Mouse (Mus musculus) CH12.LX (cell line): ENCODE results near the gene Gm45213. TPM values are rescaled to one million over a fixed set of nuclear protein-coding genes. Genes with fewer than 3 reads are reported as not detected.

Source experiments
- DNase-seq: peaks from one replicate; pipeline ENCODE4 v3.0.0-alpha.2; 2013; ENCODE audit errors: extremely low read depth
- H3K27ac ChIP-seq: 2 replicates; pipeline ENCODE4 v1.5.1; 2012; ENCODE audit warnings: low read depth, mild to moderate bottlenecking, control low read depth, moderate library complexity; ENCODE audit not compliant: insufficient read depth
- H3K27me3 ChIP-seq: replicated peaks from 2 replicates; pipeline ENCODE3; 2012; ENCODE audit warnings: inconsistent platforms
- H3K36me3 ChIP-seq, 2 experiments: replicated peaks in 1 of 2; 2 replicates each; pipeline versions ENCODE3 to v1.6.1; 2012; ENCODE audit warnings: inconsistent platforms in 1 of 2, low read length in 1 of 2, mild to moderate bottlenecking in 1 of 2, mixed read lengths in 1 of 2, moderate library complexity in 1 of 2; ENCODE audit not compliant: control insufficient read depth in 1 of 2, insufficient read depth in 1 of 2
- H3K4me1 ChIP-seq, 2 experiments: 2 replicates each; pipeline ENCODE4 v1.6.1; 2012; ENCODE audit warnings: inconsistent platforms in 1 of 2, moderate library complexity in 1 of 2; ENCODE audit not compliant: insufficient read depth in 2 of 2, control insufficient read depth in 1 of 2
- H3K4me2 ChIP-seq: 2 replicates; pipeline ENCODE4 v1.6.1; 2012; ENCODE audit warnings: low read depth, mild to moderate bottlenecking, control low read depth; ENCODE audit not compliant: poor library complexity, insufficient read depth, severe bottlenecking
- H3K4me3 ChIP-seq, 3 experiments: fragments of 150-350 bp in 1 of 3; sonication (generic) in 1 of 3; replicated peaks in 1 of 3; 2 replicates each; pipeline versions ENCODE3 to v1.5.1; 2011 to 2012; ENCODE audit warnings: low read depth in 2 of 3, low read length in 2 of 3, mild to moderate bottlenecking in 2 of 3, moderate library complexity in 2 of 3, control low read depth in 1 of 3, improper control_type of control experiment in 1 of 3, inconsistent platforms in 1 of 3, mixed read lengths in 1 of 3; ENCODE audit not compliant: poor library complexity in 1 of 3
- H3K79me2 ChIP-seq: replicated peaks from 2 replicates; pipeline ENCODE4 v1.6.1; 2012; ENCODE audit warnings: mild to moderate bottlenecking, moderate library complexity; ENCODE audit not compliant: control insufficient read depth, poor library complexity, insufficient read depth, severe bottlenecking; ENCODE audit errors: extremely low read depth
- H3K9ac ChIP-seq: 2 replicates; pipeline ENCODE4 v1.6.1; 2012; ENCODE audit warnings: low read depth, mild to moderate bottlenecking, control low read depth, moderate library complexity; ENCODE audit not compliant: insufficient read depth
- H3K9me3 ChIP-seq: replicated peaks from 2 replicates; pipeline ENCODE3; 2012; ENCODE audit warnings: low read length, inconsistent platforms, mixed read lengths
- CHD1 ChIP-seq: IDR thresholded peaks from 2 replicates; pipeline ENCODE4 v1.6.1; 2012; ENCODE audit warnings: low read depth, low read length, improper control_type of control experiment, inconsistent platforms
- CTCF ChIP-seq, 2 experiments: IDR thresholded peaks in 1 of 2; conservative IDR thresholded peaks in 1 of 2; 2 replicates each; pipeline ENCODE4 v1.5.1; 2011 to 2012; ENCODE audit warnings: low read depth in 2 of 2, low read length in 2 of 2, improper control_type of control experiment in 1 of 2, inconsistent platforms in 1 of 2, mild to moderate bottlenecking in 1 of 2, moderate library complexity in 1 of 2
- E2F4 ChIP-seq: IDR thresholded peaks from 2 replicates; pipeline ENCODE4 v1.6.1; 2011; ENCODE audit warnings: low read depth, low read length, improper control_type of control experiment; ENCODE audit not compliant: insufficient replicate concordance
- HCFC1 ChIP-seq: IDR thresholded peaks from 2 replicates; pipeline ENCODE4 v1.6.1; 2012; ENCODE audit warnings: low read depth, mild to moderate bottlenecking, inconsistent platforms, low read length, improper control_type of control experiment
- IRF4 ChIP-seq: IDR thresholded peaks from 2 replicates; pipeline ENCODE4 v1.6.1; 2014; ENCODE audit warnings: low read depth, mild to moderate bottlenecking, inconsistent platforms, low read length, improper control_type of control experiment
- JUND ChIP-seq: conservative IDR thresholded peaks from 2 replicates; pipeline ENCODE4 v1.6.1; 2011; ENCODE audit warnings: low read depth, low read length, improper control_type of control experiment
- KAT2A ChIP-seq: IDR thresholded peaks from 2 replicates; pipeline ENCODE4 v1.6.1; 2012; ENCODE audit warnings: low read length, improper control_type of control experiment, inconsistent platforms; ENCODE audit not compliant: insufficient replicate concordance
- MAFK ChIP-seq: IDR thresholded peaks from 2 replicates; pipeline ENCODE4 v1.6.1; 2011; ENCODE audit warnings: low read length, improper control_type of control experiment; ENCODE audit not compliant: insufficient replicate concordance
- MAX ChIP-seq: IDR thresholded peaks from 2 replicates; pipeline ENCODE4 v1.6.1; 2011; ENCODE audit warnings: low read length, improper control_type of control experiment
- MEF2A ChIP-seq: IDR thresholded peaks from 2 replicates; pipeline ENCODE4 v1.6.1; 2014; ENCODE audit warnings: low read depth, mild to moderate bottlenecking, inconsistent platforms, low read length, improper control_type of control experiment, borderline replicate concordance
- MXI1 ChIP-seq: IDR thresholded peaks from 2 replicates; pipeline ENCODE4 v1.6.1; 2011; ENCODE audit warnings: mild to moderate bottlenecking, low read depth, low read length, improper control_type of control experiment
- NRF1 ChIP-seq: IDR thresholded peaks from 2 replicates; pipeline ENCODE4 v1.6.1; 2014; ENCODE audit warnings: low read depth, mild to moderate bottlenecking, inconsistent platforms, low read length, improper control_type of control experiment, moderate library complexity
- POLR2A ChIP-seq: IDR thresholded peaks from 2 replicates; pipeline ENCODE4 v1.6.1; 2011; ENCODE audit warnings: low read depth, mild to moderate bottlenecking, improper control_type of control experiment, low read length
- POLR2AphosphoS2 ChIP-seq: IDR thresholded peaks from 2 replicates; pipeline ENCODE4 v1.6.1; 2011; ENCODE audit warnings: low read depth, low read length, improper control_type of control experiment
- RAD21 ChIP-seq: IDR thresholded peaks from 2 replicates; pipeline ENCODE4 v1.6.1; 2011; ENCODE audit warnings: low read depth, mild to moderate bottlenecking, low read length, improper control_type of control experiment, moderate library complexity
- RCOR1 ChIP-seq: conservative IDR thresholded peaks from 2 replicates; pipeline ENCODE4 v1.6.1; 2012; ENCODE audit warnings: low read depth, mild to moderate bottlenecking, inconsistent platforms, low read length, improper control_type of control experiment
- SIN3A ChIP-seq: IDR thresholded peaks from 2 replicates; pipeline ENCODE4 v1.6.1; 2012; ENCODE audit warnings: low read length, improper control_type of control experiment, inconsistent platforms
- SMC3 ChIP-seq: IDR thresholded peaks from 2 replicates; pipeline ENCODE4 v1.6.1; 2011; ENCODE audit warnings: low read depth, low read length, improper control_type of control experiment
- TCF12 ChIP-seq: IDR thresholded peaks from 2 replicates; pipeline ENCODE4 v1.6.1; 2014; ENCODE audit warnings: low read depth, mild to moderate bottlenecking, inconsistent platforms, low read length, improper control_type of control experiment
- UBTF ChIP-seq: IDR thresholded peaks from 2 replicates; pipeline ENCODE4 v1.6.1; 2012; ENCODE audit warnings: low read depth, mild to moderate bottlenecking, inconsistent platforms, low read length, improper control_type of control experiment, moderate library complexity
- USF1 ChIP-seq: IDR thresholded peaks from 2 replicates; pipeline ENCODE4 v1.6.1; 2014; ENCODE audit warnings: low read depth, mild to moderate bottlenecking, inconsistent platforms, low read length, improper control_type of control experiment
- ZC3H11A ChIP-seq: IDR thresholded peaks from 2 replicates; pipeline ENCODE4 v1.6.1; 2012; ENCODE audit warnings: low read depth, mild to moderate bottlenecking, inconsistent platforms, low read length, improper control_type of control experiment
- ZKSCAN1 ChIP-seq: IDR thresholded peaks from 2 replicates; pipeline ENCODE4 v1.6.1; 2012; ENCODE audit warnings: low read depth, inconsistent platforms, low read length, improper control_type of control experiment, borderline replicate concordance
- ZMIZ1 ChIP-seq: IDR thresholded peaks from 2 replicates; pipeline ENCODE4 v1.6.1; 2012; ENCODE audit warnings: low read depth, mild to moderate bottlenecking, inconsistent platforms, low read length, improper control_type of control experiment
- ZNF384 ChIP-seq: IDR thresholded peaks from 2 replicates; pipeline ENCODE4 v1.6.1; 2012; ENCODE audit warnings: low read depth, low read length, improper control_type of control experiment, inconsistent platforms
- dilution Hi-C: fragments of 300-500 bp; cut with MboI; formaldehyde crosslinking; loops from 2 replicates; pipeline ENCODE4 v1.14.3; 2020; ENCODE audit warnings: low sequenced_read_pairs; ENCODE audit not compliant: extremely low pct_unique_long_range_greater_than_20kb, extremely low pct_ligation_motif_present
- in situ Hi-C: fragments of 300-500 bp; cut with MboI; formaldehyde crosslinking; loops from 3 replicates; pipeline ENCODE4 v1.14.3; 2019; ENCODE audit warnings: low sequenced_read_pairs, low pct_ligation_motif_present, low pct_unique_long_range_greater_than_20kb, mixed read lengths
- polyA plus RNA-seq: library from polyadenylated mRNA; unstranded; fragments of >175 nt; gene quantifications from 2 replicates; pipeline ENCODE4 v1.2.1, GENCODE M21; 2012; ENCODE audit warnings: low read depth; ENCODE audit not compliant: insufficient read length
- total RNA-seq, 2 experiments: library from RNA; depleted of rRNA; stranded (reverse); fragments of 300-350 nt in 1 of 2; fragments of >200 nt in 1 of 2; gene quantifications; 2 replicates each; pipeline ENCODE4 v1.2.3; 2012 to 2014

The Gm45213 gene
- total and polyA plus RNA-seq, 3 experiments, result not detected

- Histone ChIP-seq H3K36me3 (peaks cover 0 to 13% of the 10 kb centered on the region in 2 experiments), H3K9me3 (no peaks in the 10 kb centered on the region), H3K27ac (no peak overlapping the region), H3K4me3 (no peak overlapping the region), H3K9ac (no peak overlapping the region), H3K4me2 (no peak overlapping the region), H3K4me1 (no peaks in the 10 kb centered on the region), H3K79me2 (no peaks in the 10 kb centered on the region), H3K27me3 (no peaks in the 10 kb centered on the region)
- in situ Hi-C loops (loop anchor here (25.0 kb wide), 1 partner anchor 563 kb away; no protein-coding TSS in a partner anchor), dilution Hi-C loops (no loop called here)
- TF ChIP-seq RCOR1 (no peak), IRF4 (no peak), ZKSCAN1 (no peak), ZMIZ1 (no peak)
- no peak for DNase-seq
These were observed 55.4 kb downstream of the Gm45213 start for GRCm38 (mm10) chr7:66098803-66099202.

DNA sequence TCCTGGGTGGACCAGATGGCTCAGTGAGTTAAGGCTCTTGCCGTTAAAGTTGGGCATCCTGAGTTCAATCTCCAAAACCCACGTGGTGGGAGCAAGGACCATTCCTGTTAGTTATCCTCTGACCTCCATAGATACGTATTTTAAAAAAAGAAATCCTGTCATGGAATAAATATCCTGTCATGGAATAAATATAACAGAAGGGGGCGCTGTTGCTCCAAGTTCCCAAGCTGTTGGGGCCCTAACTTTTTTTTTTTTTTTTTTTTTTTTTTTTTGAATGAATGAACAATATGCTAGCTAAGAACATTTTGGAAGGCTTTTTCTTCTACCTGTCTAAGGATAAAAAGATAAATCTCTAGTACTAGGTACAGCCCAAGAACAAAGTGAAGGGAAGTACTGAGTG lies 58.5 kb downstream of the Gm45213 start:
- TF ChIP-seq USF1 (no peak), SIN3A (0 out of 2 replicates have a peak, but pooled peaks have one; percentile 32), UBTF (no peak; the same call in 1 of the 2 replicates), ZNF384 (peak; percentile 98), CTCF (conservative IDR thresholded peaks at IDR 0.05 in 1 of 2, IDR thresholded peaks at IDR 0.05 in 1 of 2; ENCODE audit: low read depth in 2 of 2, low read length in 2 of 2) (peak; percentile 26 to 87; a peak in 2 of 4 replicates), POLR2A (no peak), JUND (no peak), ZC3H11A (peak; percentile 72), E2F4 (no peak), RAD21 (peak; percentile 84), SMC3 (peak; percentile 82)
- Histone ChIP-seq H3K4me1 (no peaks in the 10 kb centered on the region), H3K27me3 (no peaks in the 10 kb centered on the region), H3K79me2 (no peaks in the 10 kb centered on the region), H3K27ac (no peak overlapping the region), H3K4me3 (no peak overlapping the region), H3K4me2 (no peak overlapping the region), H3K9ac (no peak overlapping the region), H3K36me3 (no peaks in the 10 kb centered on the region), H3K9me3 (no peaks in the 10 kb centered on the region)
- peak; percentile 66 for DNase-seq
- dilution Hi-C loops (no loop called here), in situ Hi-C loops (no loop called here)

DNA sequence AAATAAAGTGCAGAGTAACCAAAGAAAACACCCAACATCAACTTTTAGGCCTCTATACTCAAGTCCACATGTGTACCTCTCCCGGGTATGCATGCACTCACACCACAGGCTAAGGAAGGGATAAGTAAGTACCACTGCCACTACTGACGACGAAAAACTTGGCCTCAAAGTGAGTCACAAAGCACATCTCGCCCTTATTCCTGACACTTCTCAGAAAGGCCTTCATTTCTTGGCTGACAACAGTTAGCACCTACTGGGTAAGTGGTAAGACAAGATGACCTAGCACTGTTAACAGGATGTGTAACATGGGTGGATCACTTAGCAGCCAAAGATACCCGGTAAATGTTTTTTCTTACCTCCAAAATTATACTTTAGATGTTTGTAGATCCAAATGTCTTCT lies 61.1 kb downstream of the Gm45213 start:
- Histone ChIP-seq H3K9ac (no peak overlapping the region), H3K79me2 (no peaks in the 10 kb centered on the region), H3K4me2 (no peak overlapping the region), H3K27ac (no peak overlapping the region), H3K27me3 (no peaks in the 10 kb centered on the region), H3K9me3 (no peaks in the 10 kb centered on the region), H3K4me3 (no peak overlapping the region), H3K36me3 (no peaks in the 10 kb centered on the region), H3K4me1 (peaks cover 2 to 9% of the 10 kb centered on the region in 2 experiments; a peak in 2 of 4 replicates)
- dilution Hi-C loops, result no loop called here
- no peak for DNase-seq
- TF ChIP-seq MAFK (no peak), KAT2A (no peak), SIN3A (no peak), NRF1 (no peak), CHD1 (no peak), CTCF (conservative IDR thresholded peaks at IDR 0.05 in 1 of 2, IDR thresholded peaks at IDR 0.05 in 1 of 2; ENCODE audit: low read depth in 2 of 2, low read length in 2 of 2) (no peak), TCF12 (no peak), MAX (no peak), ZC3H11A (no peak), POLR2AphosphoS2 (no peak), MEF2A (no peak), MXI1 (no peak), HCFC1 (no peak)
- in situ Hi-C loops, result no loop called here
